Mouse (Mus musculus) stomach, postnatal 0 days (tissue): ENCODE data around the gene Isca1. TPM values are rescaled to one million over a fixed set of nuclear protein-coding genes. Genes with fewer than 3 reads are reported as not detected.

Experiments
- ATAC-seq: fragments of 200-750 bp; cut with Nextera tagmentation; 2 replicates; pipeline ENCODE4 v1.8.0; 2017; ENCODE audit not compliant: low FRiP score, low TSS enrichment
- DNase-seq: peaks from one replicate; pipeline ENCODE4 v3.0.0-alpha.2; 2016; ENCODE audit warnings: low spot score
- H3K27ac ChIP-seq: fragments of 300-500 bp; sonication (generic); replicated peaks from 2 replicates; pipeline ENCODE4 v1.5.1; 2014; ENCODE audit warnings: mild to moderate bottlenecking, control low read depth
- H3K27me3 ChIP-seq: fragments of 300-500 bp; sonication (generic); 2 replicates; pipeline ENCODE4 v1.6.1; 2014; ENCODE audit warnings: low read length; ENCODE audit not compliant: control insufficient read depth, insufficient read depth
- H3K36me3 ChIP-seq: fragments of 300-500 bp; sonication (generic); 2 replicates; pipeline ENCODE4 v1.6.1; 2014; ENCODE audit warnings: low read length, mixed read lengths; ENCODE audit not compliant: control insufficient read depth, insufficient read depth
- H3K4me1 ChIP-seq: fragments of 300-500 bp; sonication (generic); replicated peaks from 2 replicates; pipeline ENCODE4 v1.6.1; 2014; ENCODE audit warnings: antibody characterized with exemption; ENCODE audit not compliant: control insufficient read depth, insufficient read depth
- H3K4me2 ChIP-seq: fragments of 300-500 bp; sonication (generic); replicated peaks from 2 replicates; pipeline ENCODE4 v1.6.1; 2014; ENCODE audit warnings: low read depth, mild to moderate bottlenecking, control low read depth, moderate library complexity
- H3K4me3 ChIP-seq: fragments of 300-500 bp; sonication (generic); 2 replicates; pipeline ENCODE4 v1.5.1; 2014; ENCODE audit warnings: low read depth, low read length, control low read depth
- H3K9ac ChIP-seq: fragments of 300-500 bp; sonication (generic); 2 replicates; pipeline ENCODE4 v1.6.1; 2014; ENCODE audit warnings: mild to moderate bottlenecking, low read length, control low read depth, mixed read lengths
- H3K9me3 ChIP-seq: fragments of 300-500 bp; sonication (generic); 2 replicates; pipeline ENCODE4 v1.6.1; 2016; ENCODE audit warnings: low read length; ENCODE audit not compliant: control insufficient read depth
- CTCF ChIP-seq: IDR thresholded peaks from 2 replicates; pipeline ENCODE4 v1.5.1; 2016; ENCODE audit warnings: antibody characterized with exemption, low read depth, mild to moderate bottlenecking, moderate library complexity
- EP300 ChIP-seq: optimal IDR thresholded peaks from 2 replicates; pipeline ENCODE3; 2016; ENCODE audit warnings: antibody characterized with exemption
- WGBS: fragments of 180-500 bp; shearing (Covaris S2); extraction: QIAGEN DNeasy Blood & Tissue Kit; methylation state at CpG from one replicate; pipeline ENCODE4 v1.1.7; 2014; 5-methylcytosine and 5-hydroxymethylcytosine counted together
- polyA plus RNA-seq: library from polyadenylated mRNA; unstranded; fragments of >200 nt; fragmentation: Nextera tagmentation; extraction: Ambion mirVana; gene quantifications from 2 replicates; pipeline ENCODE4 v1.2.1, GENCODE M21; 2015

Isca1 gene
- polyA plus RNA-seq, 1 experiment from 2014 or later = 73.4 TPM

DNA sequence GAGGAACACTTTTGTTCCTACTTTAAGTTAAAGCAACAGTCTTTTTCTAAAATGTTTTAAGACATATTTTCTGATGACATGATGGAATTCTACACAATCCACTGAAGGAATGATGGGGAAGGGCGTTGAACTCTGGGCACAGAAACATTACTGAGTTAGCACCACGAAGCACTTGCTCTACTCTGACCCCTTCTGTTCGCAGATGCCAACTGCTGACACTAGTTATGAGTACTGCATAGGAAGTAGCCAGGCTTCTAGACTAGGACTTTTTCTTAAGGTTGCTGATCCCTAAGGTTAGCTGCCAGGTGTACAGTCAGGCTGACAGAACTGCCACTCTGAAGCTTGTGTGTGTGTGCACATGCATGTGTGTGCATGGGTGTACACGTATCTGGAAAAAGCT is 9.6 kb upstream of the Isca1 start:
- peaks cover 40% of the 10 kb centered on the region for H3K36me3 ChIP-seq
- H3K9me3 ChIP-seq = no peaks in the 10 kb centered on the region
- H3K4me2 ChIP-seq = no peak overlapping the region
- WGBS = 77% methylated on average over 4 of the region's 4 CpGs
- TF ChIP-seq CTCF (peak; percentile 51), EP300 (no peak)
- peak; percentile 41; the same call in 1 of the 2 replicates for ATAC-seq
- no peak overlapping the region for H3K9ac ChIP-seq
- H3K27ac ChIP-seq = no peak overlapping the region
- DNase-seq = no peak
- H3K4me1 ChIP-seq = no peaks in the 10 kb centered on the region
- no peaks in the 10 kb centered on the region for H3K27me3 ChIP-seq
- no peak overlapping the region for H3K4me3 ChIP-seq

- ATAC-seq = no peak
- H3K9ac ChIP-seq = no peak overlapping the region
Observed at GRCm38 (mm10) chr13:59775168-59775567, 5.6 kb upstream of the Isca1 start.

DNA sequence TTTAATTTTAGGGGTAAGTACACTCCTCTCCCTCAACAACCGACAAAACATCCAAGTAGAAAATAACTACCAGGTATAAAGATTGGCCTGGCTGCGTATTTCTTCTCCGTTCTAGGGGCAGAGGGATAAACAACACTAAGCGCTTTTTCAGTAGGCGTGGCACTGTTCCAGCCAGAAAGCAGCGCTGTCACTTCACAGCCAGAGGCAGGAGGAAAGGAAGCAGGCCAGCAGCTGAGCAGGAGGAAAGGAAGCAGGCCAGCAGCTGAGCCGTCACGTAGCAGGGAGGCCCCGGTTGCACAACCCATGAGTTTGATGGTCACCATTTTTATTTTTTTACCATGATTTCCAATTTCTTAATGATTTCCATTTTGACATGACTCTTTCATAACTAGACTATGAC is 1.6 kb upstream of the Isca1 start:
- ATAC-seq = peak; percentile 24; the same call in 1 of the 2 replicates
- TF ChIP-seq CTCF (no peak; the same call in 1 of the 2 replicates), EP300 (no peak)
- Histone ChIP-seq H3K9me3 (no peaks in the 10 kb centered on the region), H3K4me1 (peaks cover 6% of the 10 kb centered on the region), H3K4me2 (peak overlapping the region; percentile 59; the same call in 1 of the 2 replicates), H3K9ac (no peak overlapping the region), H3K4me3 (no peak overlapping the region), H3K27ac (peak overlapping the region; percentile 97), H3K36me3 (peaks cover 9% of the 10 kb centered on the region; the same call in 1 of the 2 replicates), H3K27me3 (no peaks in the 10 kb centered on the region)
- WGBS = 8% methylated on average over 9 of the region's 9 CpGs
- DNase-seq = peak; percentile 77

More at GRCm38 (mm10) chr13:59775168-59775567, 5.6 kb upstream of the Isca1 start:
- Histone ChIP-seq H3K27me3 (no peaks in the 10 kb centered on the region), H3K4me2 (no peak overlapping the region), H3K4me1 (no peaks in the 10 kb centered on the region), H3K9me3 (no peaks in the 10 kb centered on the region), H3K36me3 (peaks cover 24% of the 10 kb centered on the region), H3K4me3 (no peak overlapping the region), H3K27ac (peak overlapping the region; percentile 24; the same call in 1 of the 2 replicates)
- 67% methylated on average over 3 of the region's 3 CpGs for WGBS
- no peak for DNase-seq
- TF ChIP-seq CTCF (no peak), EP300 (no peak)

GRCm38 (mm10) chr13:59770847-59771246 is 1.2 kb upstream of the Isca1 start:
- DNase-seq = no peak
- H3K4me2 ChIP-seq = peak overlapping the region; percentile 59
- peak overlapping the region; percentile 97 for H3K27ac ChIP-seq
- H3K36me3 ChIP-seq = peaks cover 9% of the 10 kb centered on the region; the same call in 1 of the 2 replicates
- 0 out of 2 replicates have a peak overlapping the region, but pooled peaks have one; percentile 2 for H3K9ac ChIP-seq
- WGBS = 42% methylated on average over 9 of the region's 9 CpGs
- H3K27me3 ChIP-seq = no peaks in the 10 kb centered on the region
- H3K9me3 ChIP-seq = no peaks in the 10 kb centered on the region
- TF ChIP-seq CTCF (no peak), EP300 (no peak)
- ATAC-seq = no peak
- H3K4me3 ChIP-seq = no peak overlapping the region
- H3K4me1 ChIP-seq = peaks cover 6% of the 10 kb centered on the region

GRCm38 (mm10) chr13:59770164-59770562 is 553 bp upstream of the Isca1 start:
- H3K9ac ChIP-seq = peak overlapping the region; percentile 56
- ATAC-seq = peak; percentile 73
- H3K4me3 ChIP-seq = peak overlapping the region; percentile 85
- no peaks in the 10 kb centered on the region for H3K9me3 ChIP-seq
- H3K27ac ChIP-seq = peak overlapping the region; percentile 97
- peak; percentile 75 for TF ChIP-seq EP300
- TF ChIP-seq CTCF = peak; percentile 56
- H3K4me2 ChIP-seq = peak overlapping the region; percentile 59
- DNase-seq = peak; percentile 87
- H3K27me3 ChIP-seq = no peaks in the 10 kb centered on the region
- peaks cover 6% of the 10 kb centered on the region; the same call in 1 of the 2 replicates for H3K36me3 ChIP-seq
- WGBS = under 1% methylated on average over 28 of the region's 28 CpGs
- H3K4me1 ChIP-seq = peaks cover 6% of the 10 kb centered on the region

DNA sequence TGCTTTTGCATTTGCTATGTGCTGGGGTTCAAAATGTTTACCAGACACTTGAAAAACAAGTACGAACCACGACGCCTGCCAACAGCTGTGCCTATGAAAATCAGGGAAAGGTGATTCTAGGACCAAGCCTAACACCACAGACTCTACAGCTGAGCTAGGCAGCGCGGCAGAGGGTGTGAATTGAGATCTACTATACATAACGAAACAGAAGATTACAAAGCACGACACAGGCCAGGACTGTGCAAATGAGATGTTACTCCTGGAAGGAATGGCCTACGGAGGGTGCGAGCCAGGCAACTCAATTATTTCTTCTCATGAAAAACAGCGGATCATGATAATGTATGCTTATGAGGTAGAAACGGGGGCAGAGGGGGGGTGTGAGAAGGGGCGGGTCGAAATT is 1.1 kb downstream of the Isca1 start:
- TF ChIP-seq EP300 (no peak), CTCF (no peak)
- H3K4me2 ChIP-seq = peak overlapping the region; percentile 74
- peak overlapping the region; percentile 85 for H3K4me3 ChIP-seq
- H3K4me1 ChIP-seq = peaks cover 6% of the 10 kb centered on the region
- ATAC-seq = no peak
- no peaks in the 10 kb centered on the region for H3K9me3 ChIP-seq
- peak overlapping the region; percentile 45; the same call in 1 of the 2 replicates for H3K27ac ChIP-seq
- peak overlapping the region; percentile 88 for H3K9ac ChIP-seq
- peak; percentile 36 for DNase-seq
- peaks cover 6% of the 10 kb centered on the region; the same call in 1 of the 2 replicates for H3K36me3 ChIP-seq
- no peaks in the 10 kb centered on the region for H3K27me3 ChIP-seq
- WGBS = 19% methylated on average over 13 of the region's 13 CpGs
